Mouse (Mus musculus) bone marrow macrophage, adult 2 months (primary cell): ENCODE results near the gene Rab11fip4.

Experiments used
- CTCF ChIP-seq: IDR thresholded peaks from 2 replicates; pipeline ENCODE4 v1.5.1; 2012; ENCODE audit warnings: low read depth, mild to moderate bottlenecking, low read length, moderate library complexity
- POLR2A ChIP-seq: IDR thresholded peaks from 2 replicates; pipeline ENCODE4 v1.6.1; 2012; ENCODE audit warnings: mild to moderate bottlenecking, low read depth, low read length, borderline replicate concordance

DNA sequence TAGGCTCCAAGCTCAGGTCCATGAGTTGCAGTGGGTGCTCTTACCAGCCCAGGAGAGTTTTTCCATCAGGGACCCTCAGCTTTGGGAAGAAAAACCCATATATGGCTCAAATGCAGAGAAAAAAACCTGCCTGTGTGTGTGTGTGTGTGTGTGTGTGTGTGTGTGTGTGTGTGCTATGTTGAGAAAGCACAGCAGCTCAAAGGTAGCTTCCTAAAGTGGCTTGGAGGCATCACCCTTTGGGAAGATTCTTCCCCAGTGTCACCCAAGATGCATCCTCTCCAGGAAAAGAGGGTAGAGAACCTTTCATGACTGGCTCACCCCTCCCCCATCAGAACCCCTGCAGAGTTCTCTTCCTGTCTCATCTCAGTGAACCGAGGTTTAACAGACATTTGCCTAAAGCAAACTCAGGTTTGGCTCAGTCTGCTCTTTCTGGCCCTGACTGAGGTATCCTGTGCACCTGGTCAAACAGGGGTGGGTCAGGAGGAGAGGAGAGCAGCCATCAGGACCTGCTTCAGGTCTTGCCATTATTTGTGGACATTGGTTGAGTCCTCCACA lies 21.1 kb downstream of the Rab11fip4 start:
- TF ChIP-seq CTCF, result no peak
- no peak for TF ChIP-seq POLR2A
